Mouse (Mus musculus) layer of hippocampus, postnatal 36 days (tissue): ENCODE data around the gene Tmem256. TPM values are rescaled to one million over a fixed set of nuclear protein-coding genes. Genes with fewer than 3 reads are reported as not detected.
A peak's percentile ranks its signal among the peaks of the same experiment; 100 is the strongest.

Source experiments
- DNase-seq, 2 experiments: peaks; one replicate each; pipeline ENCODE4 v3.0.0; 2022
- total RNA-seq, 2 experiments: library from RNA; stranded (reverse); gene quantifications; 2 replicates each; pipeline ENCODE4 v1.2.3; 2021

Tmem256 gene
- total RNA-seq, 2 experiments from 2014 or later, result 109 to 128 TPM

DNA sequence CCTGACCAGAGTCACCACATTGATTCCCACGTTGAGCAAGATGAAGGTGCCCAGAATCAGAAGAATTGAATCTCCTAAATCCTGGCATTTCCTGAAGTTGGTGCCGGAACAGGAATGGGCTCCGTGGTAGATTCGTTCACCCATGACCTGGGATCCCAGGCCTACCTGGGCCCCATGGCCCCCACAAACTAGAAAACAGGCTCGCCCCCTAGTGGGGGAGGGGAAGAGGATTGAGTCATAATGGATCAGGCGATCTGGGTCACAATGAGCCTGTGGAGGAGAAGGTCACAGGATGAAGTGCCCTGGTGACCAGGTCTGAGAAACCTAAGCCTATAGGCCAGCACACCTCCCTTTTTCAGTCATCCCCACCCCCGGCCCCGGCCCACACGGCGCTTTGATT, 23.2 kb upstream of the Tmem256 start, which contains the start of gene Gm39566:
TSS of gene Gm39566 (minus strand) at position 144 of the 400 bp plus-strand sequence.
- DNase-seq, result no peak

DNA sequence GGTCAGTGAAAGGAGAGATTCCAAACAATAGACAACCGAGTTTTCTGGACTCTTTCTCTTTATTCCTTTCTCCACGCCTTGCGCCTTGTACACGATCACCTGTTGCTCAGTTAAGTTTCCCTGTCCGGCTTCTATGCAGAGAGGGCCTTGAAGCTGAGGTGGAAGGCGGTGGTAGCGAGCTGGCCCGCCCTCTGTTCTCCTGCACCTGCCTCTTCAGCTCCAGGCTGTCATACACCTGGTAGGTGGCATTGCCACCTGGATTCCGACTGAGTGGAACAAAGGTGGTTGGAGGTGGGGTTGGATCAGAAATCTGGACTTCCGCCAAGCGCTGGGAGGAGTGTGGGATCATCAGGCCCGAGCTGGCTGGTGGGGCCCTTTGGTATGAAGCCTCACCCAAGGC, 21.8 kb upstream of the Tmem256 start:
- no peak for DNase-seq

GRCm38 (mm10) chr11:69818365-69818764, 19.9 kb upstream of the Tmem256 start, which contains the start of gene Spem2:
Spem2 (minus strand) TSS chr11:69818465.
- no peak for DNase-seq

GRCm38 (mm10) chr11:69818871-69819270, 19.4 kb upstream of the Tmem256 start:
- no peak for DNase-seq

DNA sequence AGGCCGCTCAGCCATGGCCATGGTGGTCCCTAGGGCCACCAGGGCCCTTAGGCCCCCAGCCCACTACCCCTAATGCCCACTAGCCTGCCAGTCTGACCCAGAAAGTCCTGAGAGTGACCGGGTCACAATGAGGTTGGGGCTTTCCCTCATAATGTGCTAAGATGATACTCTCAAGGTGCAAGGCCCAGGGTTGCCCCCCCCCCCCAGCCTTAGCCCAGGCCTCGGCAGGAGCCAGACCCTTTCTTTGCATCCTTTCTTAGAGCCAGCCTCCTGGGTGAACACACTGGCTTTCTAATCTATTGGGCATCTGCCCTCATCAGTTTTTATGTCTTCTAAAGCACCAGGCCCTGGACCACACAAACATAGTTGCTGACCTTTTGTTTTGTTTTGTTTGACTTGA, 16.2 kb upstream of the Tmem256 start, which contains the start of gene Spem1:
TSS of gene Spem1 (minus strand) at position 101 of the 400 bp plus-strand sequence.
- DNase-seq, result no peak

GRCm38 (mm10) chr11:69823456-69823855, 14.9 kb upstream of the Tmem256 start:
- no peak for DNase-seq

DNA sequence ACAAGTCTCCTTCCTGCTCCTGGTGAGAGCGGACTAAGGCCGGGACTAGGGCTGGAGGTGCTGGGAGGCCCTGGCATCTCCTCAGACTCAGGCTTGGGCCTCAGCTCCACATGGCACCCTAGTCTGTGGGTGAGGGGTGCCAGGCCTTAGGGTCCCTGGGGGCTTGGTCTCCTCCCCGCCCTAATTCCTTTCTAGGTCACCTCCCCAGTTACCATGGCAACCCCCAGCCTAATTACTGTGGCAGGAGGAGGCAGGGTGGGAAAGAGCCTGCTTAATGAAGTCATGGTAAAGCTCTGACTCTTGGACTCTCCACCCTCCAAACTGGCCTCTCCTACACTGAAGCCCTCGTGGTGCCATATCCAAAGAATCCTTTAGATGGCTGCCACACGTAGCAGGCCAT, 9.5 kb upstream of the Tmem256 start:
- DNase-seq, result no peak

DNA sequence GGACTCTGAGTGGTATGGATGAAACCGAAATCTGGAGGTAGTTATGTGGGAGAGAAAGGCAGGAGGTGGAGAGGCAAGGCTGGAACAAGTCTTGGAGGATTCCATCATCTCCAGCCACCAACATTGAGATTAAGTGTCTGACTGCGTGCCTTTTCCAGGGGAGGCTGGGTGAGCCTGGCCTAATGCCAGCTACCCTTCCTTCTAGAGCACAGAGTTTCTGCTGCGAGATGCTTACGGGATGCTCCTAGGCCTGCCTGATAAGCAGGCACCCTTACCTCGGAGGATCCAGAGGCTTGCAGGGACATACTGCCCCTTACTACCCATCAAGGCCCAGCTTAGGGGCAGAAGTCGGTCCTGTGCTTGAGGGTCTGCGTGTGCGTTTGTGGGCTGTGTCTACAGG, 4.8 kb upstream of the Tmem256 start:
- DNase-seq, result no peak

DNA sequence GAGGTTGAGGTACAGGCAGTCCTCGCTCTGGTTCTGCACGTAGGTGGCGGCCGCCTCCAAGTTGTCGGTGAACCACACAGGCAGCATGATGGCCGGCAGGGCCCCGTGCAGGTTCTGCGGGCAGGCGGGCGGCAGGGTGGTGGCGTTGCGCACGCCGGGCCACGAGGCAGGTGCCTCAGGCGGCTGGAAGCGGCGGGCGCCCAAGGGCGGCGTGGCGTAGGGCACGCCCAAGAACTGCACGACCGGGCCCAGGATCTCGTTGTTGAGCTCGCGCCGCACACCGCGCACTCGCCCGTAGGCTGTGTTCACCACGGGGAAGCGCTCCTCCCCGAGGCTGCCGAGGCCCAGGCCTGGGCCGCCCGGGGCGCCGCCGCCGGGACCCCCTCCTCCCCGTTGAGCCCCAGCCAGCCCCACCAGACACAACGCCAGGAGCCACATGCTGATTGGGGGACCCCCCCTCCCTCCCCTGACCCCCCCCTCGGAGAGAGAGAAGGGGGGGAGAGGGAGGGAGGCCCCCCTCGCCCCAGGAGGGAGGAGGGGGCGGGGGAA, 4.2 kb upstream of the Tmem256 start:
- DNase-seq, result no peak

DNA sequence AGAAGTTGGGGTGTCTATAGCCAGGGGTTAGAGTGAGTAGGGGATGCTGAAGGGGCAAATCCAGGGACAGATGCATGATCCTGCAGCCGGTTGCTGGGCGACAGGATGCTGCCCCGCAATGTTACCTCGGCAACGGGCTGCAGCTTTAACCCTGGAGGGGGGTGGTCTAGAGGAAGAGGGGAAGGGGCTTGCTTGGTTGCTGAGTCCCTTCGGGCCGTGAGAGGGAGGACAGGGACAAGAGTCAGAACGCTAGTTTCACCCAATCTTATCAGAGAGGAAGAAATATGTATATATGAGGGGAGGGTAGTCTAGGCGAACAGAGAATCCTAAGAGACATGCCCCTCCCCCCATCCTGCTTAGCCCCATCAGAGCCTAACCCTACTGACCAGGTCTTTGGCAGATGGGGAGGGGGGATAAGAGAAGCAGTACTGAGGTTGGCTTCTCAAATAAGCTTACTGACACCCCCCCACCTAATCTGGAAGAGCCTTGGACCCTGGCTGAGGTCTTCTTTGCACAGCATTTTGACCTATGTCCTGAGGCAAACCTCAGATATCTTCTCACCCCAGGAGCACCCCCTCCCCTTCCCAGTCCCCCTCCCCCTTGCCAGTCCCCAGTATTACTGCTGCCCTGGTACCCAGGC, 2.9 kb upstream of the Tmem256 start:
- DNase-seq, result no peak

GRCm38 (mm10) chr11:69835966-69836335, 2.4 kb upstream of the Tmem256 start:
- no peak for DNase-seq

DNA sequence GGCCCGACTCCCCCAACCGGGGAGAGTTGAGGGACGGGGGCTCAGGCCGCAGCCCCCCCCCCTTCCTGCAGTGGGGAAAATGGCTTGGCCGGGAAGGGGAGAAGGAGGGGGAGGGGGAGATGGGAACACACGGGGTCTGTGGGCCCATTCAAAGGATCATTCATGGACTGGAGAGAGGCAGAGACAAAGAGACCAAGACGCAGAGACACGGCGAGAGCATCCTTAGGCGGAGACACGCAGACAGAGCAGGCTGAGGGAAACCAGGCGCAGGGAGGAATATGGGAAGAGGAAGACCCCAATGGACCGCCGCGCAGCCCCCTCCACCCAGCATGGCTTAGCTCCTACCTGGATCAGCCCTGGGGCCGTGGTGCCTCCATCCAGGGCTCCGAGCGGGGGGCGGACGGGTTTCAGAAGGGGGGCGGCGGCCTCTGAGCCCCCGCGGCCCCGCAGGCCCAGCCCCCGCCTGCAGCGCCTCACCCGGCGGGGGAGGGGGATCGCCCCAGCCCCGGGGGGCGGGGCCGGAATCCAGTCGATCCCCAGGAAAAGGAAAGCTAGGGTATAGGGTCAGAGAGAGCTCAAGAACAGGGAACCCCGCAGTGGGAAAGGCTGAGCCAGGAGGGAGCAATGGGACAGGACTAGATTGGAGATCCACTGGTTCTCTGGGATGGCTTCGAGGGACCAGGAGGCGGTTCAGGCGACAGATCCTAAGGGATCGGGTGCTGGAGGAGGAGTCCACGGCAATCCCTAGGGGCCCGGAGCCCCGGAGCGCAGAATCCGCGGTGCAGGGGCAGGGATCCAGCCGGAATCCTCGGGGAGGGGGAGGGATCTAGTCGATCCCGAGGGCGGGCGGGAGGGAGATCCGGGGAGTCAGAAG, 1.4 kb upstream of the Tmem256 start:
- DNase-seq, result peak; percentile 51 to 60

- no peak for DNase-seq
These were observed 736 bp upstream of the Tmem256 start, which contains the start of gene Nlgn2 for GRCm38 (mm10) chr11:69837604-69837951. Nlgn2 (minus strand) TSS chr11:69837784.

DNA sequence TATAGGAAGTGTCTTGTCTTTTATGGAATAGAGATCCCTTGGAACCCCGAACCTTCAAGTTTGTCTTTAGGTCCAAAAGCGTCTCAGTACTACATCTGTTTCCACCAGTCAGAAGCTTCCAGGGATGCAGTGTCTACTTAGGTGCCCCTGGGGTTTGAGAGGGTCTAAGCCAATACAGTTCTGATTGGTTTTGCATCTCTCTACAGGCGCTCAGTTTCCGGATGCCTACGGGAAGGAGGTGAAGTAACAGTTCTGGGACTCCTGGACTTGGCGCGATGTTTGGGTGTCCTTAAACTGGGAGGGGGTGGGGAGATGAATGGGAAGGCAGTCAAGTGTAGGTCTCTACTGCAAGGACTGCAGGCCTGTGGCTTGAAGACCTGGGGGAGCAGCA, 395 bp downstream of the Tmem256 start:
- no peak for DNase-seq

- peak; percentile 89 for DNase-seq
These were observed 7.9 kb downstream of the Tmem256 start, which contains the start of gene Plscr3 for GRCm38 (mm10) chr11:69846198-69846680. Plscr3 (plus strand) TSS chr11:69846376.

GRCm38 (mm10) chr11:69846738-69847688, 8.7 kb downstream of the Tmem256 start:
- no peak for DNase-seq

GRCm38 (mm10) chr11:69848021-69848420, 9.7 kb downstream of the Tmem256 start:
- no peak for DNase-seq

DNA sequence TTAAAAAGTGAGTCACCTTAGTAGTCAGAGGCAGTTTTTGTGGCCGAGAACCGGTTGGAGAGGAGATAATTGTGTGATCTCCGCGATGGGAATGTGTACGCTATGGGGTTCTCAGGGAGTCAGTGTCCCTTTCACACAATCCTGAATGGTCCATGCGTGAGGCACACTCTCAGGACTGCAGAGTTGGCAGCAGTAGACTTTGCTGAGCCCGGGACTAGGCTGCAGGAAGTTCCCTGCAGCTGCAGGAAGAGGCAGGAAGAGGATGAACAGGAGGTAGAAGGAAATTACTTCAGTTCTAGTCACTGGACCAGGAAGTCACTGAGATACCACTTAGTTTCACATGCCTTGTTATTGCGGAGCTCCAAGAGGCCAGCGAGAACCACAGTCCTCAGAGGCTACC, 10.8 kb downstream of the Tmem256 start:
- no peak for DNase-seq

- DNase-seq, result no peak
These were observed 11.6 kb downstream of the Tmem256 start for GRCm38 (mm10) chr11:69849884-69850283.

DNA sequence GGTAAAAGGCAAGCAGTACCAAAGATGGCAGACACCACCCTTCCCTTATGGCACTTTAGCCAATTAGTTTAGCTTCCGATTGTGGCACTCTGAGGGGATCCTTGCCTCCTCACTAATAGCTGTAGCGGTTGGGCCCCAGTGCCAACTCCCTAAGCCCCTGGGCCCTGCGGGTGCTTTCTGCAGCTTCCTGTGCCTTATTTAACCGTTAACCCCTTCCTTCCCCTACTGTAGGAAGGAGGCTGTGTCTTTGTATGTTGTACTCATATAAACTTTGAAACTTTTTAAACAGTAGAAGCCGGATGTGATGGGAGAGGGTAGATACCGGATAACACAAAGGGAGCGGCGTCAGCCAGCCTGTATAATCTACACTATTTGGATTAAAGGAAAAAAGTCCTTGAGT, 12.4 kb downstream of the Tmem256 start:
- no peak for DNase-seq

GRCm38 (mm10) chr11:69853994-69854393, 15.7 kb downstream of the Tmem256 start:
- DNase-seq, result no peak

DNA sequence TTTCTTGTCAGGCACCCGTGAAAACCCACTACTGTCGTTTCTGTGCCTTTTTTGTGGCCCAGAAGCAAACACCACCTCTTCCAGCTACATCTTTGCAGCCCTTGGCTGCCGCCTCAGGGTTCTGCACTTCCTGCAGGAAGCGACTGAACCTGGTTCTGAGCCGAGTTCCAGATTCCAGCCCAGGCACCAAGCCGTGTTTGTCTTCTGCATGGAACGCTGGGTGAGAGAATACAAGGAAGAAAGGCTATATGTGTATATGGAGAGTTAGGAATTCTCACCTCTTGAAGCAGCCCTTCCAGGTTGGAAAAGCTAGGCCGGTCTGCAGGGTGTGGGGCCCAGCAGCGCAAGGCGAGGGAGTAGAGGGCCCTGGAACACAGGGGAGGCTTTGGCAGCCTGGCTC, 16.4 kb downstream of the Tmem256 start:
- no peak for DNase-seq
